Comparison of ENCODE assay signal across 21 mouse cellular contexts in the genomic region with DNA sequence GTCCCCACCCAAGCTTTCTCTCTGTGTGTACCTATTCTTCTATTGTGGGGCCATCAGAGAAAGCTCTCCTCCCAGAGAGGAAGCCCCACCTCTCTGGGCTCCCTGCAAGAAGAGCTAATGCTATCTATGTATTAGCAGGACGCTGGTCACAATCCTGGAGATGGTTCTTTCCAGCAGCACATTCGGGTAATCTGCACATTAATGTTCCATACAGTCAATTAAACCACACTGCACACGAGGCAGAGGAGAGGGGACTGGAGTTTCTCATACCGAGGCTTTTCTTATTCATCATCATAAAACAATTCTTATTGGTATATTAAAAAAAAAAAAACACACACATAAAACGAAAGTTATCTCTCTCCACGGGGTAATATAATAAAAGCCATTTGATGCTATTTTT.
A peak's percentile ranks its signal among the peaks of the same experiment; 100 is the strongest.
DNase-seq lines count a peak whose midpoint lies in the region; ATAC-seq and TF ChIP-seq lines count a peak whose summit lies in the region.
"Had no signal": no experiment of that assay in that cellular context is flagged by ENCODE, and none has a peak within 500 bp of the region (broad histone marks: within the 10 kb centered on the region; RNA-seq: fewer than 3 reads in every experiment).

No protein-coding gene starts in this region.

- no peak for DNase-seq in hindbrain, embryonic 10.5 days (ENCODE audit: low spot score)
- DNase-seq in neural tube, embryonic 10.5 days (ENCODE audit: extremely low spot score, low spot score): no peak
- no peak for DNase-seq in midbrain, postnatal 0 days (ENCODE audit: low spot score)
- no peak for DNase-seq in cerebellum, postnatal 36 days
- no peak for DNase-seq in T-cell, adult 2 months (ENCODE audit: low spot score)
- DNase-seq: adrenal gland, adult 8-10 months; adrenal gland, postnatal 36 days; B cell, adult 2 months; cerebellum, adult 2 months; cerebellum, postnatal 10 days; gastrocnemius, postnatal 10 days; heart, adult 18-20 months; heart, postnatal 14 days had no signal

- ATAC-seq in hindbrain, embryonic 12.5 days (ENCODE audit: low FRiP score): no peak
- ATAC-seq in neural tube, embryonic 12.5 days (ENCODE audit: low FRiP score, low read depth): no peak
- ATAC-seq in midbrain, postnatal 0 days (ENCODE audit: low FRiP score): no peak
- no peak for ATAC-seq in frontal cortex, adult (ENCODE audit: low TSS enrichment)
- ATAC-seq: CD4-positive, CD25-positive, alpha-beta regulatory T cell, adult 4 months; forebrain, embryonic 15.5 days had no signal

- peaks cover 25% of the 10 kb centered on the region for H3K4me1 ChIP-seq in hindbrain, embryonic 12.5 days
- peaks cover 35% of the 10 kb centered on the region for H3K4me1 ChIP-seq in hindbrain, embryonic 10.5 days (replicated peaks)
- H3K4me1 ChIP-seq in neural tube, embryonic 12.5 days: peaks cover 36% of the 10 kb centered on the region
- peaks cover 10% of the 10 kb centered on the region; the same call in 1 of the 2 replicates for H3K4me1 ChIP-seq in midbrain, postnatal 0 days (ENCODE audit: insufficient read depth, low read length)

- TF ChIP-seq CTCF in midbrain, postnatal 0 days (IDR thresholded peaks at IDR 0.05): no peak

- H3K9me3 ChIP-seq in hindbrain, embryonic 12.5 days (replicated peaks): no peaks in the 10 kb centered on the region
- no peaks in the 10 kb centered on the region for H3K9me3 ChIP-seq in hindbrain, embryonic 10.5 days
- H3K9me3 ChIP-seq in neural tube, embryonic 12.5 days: no peaks in the 10 kb centered on the region
- no peaks in the 10 kb centered on the region for H3K9me3 ChIP-seq in midbrain, postnatal 0 days (ENCODE audit: low read length)
- H3K9me3 ChIP-seq: embryonic facial prominence, embryonic 12.5 days; forebrain, embryonic 15.5 days; heart, embryonic 10.5 days had no signal

- 64% methylated on average over 6 of the region's 6 CpGs for WGBS in hindbrain, embryonic 12.5 days
- 80% methylated on average over 6 of the region's 6 CpGs for WGBS in hindbrain, embryonic 10.5 days
- WGBS in neural tube, embryonic 12.5 days: 58% methylated on average over 6 of the region's 6 CpGs
- 51% methylated on average over 6 of the region's 6 CpGs for WGBS in midbrain, postnatal 0 days

- no peak overlapping the region for H3K4me3 ChIP-seq in hindbrain, embryonic 12.5 days
- H3K4me3 ChIP-seq in hindbrain, embryonic 10.5 days: no peak overlapping the region
- no peak overlapping the region for H3K4me3 ChIP-seq in neural tube, embryonic 12.5 days
- no peak overlapping the region for H3K4me3 ChIP-seq in midbrain, postnatal 0 days (ENCODE audit: low read depth, low read length)
- H3K4me3 ChIP-seq: embryonic facial prominence, embryonic 12.5 days; forebrain, embryonic 15.5 days; heart, embryonic 10.5 days had no signal

- no peaks in the 10 kb centered on the region; the same call in 1 of the 2 replicates for H3K27me3 ChIP-seq in hindbrain, embryonic 12.5 days
- H3K27me3 ChIP-seq in hindbrain, embryonic 10.5 days (ENCODE audit: insufficient read depth, poor library complexity, severe bottlenecking): peaks cover 11% of the 10 kb centered on the region
- H3K27me3 ChIP-seq in neural tube, embryonic 12.5 days (replicated peaks): no peaks in the 10 kb centered on the region
- no peaks in the 10 kb centered on the region for H3K27me3 ChIP-seq in midbrain, postnatal 0 days (ENCODE audit: insufficient read depth, low read length)

- no peak overlapping the region for H3K9ac ChIP-seq in hindbrain, embryonic 12.5 days
- H3K9ac ChIP-seq in neural tube, embryonic 12.5 days: no peak overlapping the region
- no peak overlapping the region for H3K9ac ChIP-seq in midbrain, postnatal 0 days (replicated peaks; ENCODE audit: low read length, poor library complexity, severe bottlenecking)
- H3K9ac ChIP-seq: embryonic facial prominence, embryonic 12.5 days; forebrain, embryonic 15.5 days had no signal

- no peaks in the 10 kb centered on the region for H3K36me3 ChIP-seq in hindbrain, embryonic 12.5 days
- no peaks in the 10 kb centered on the region for H3K36me3 ChIP-seq in hindbrain, embryonic 10.5 days
- H3K36me3 ChIP-seq in neural tube, embryonic 12.5 days: no peaks in the 10 kb centered on the region
- H3K36me3 ChIP-seq in midbrain, postnatal 0 days (ENCODE audit: insufficient read depth, low read length): no peaks in the 10 kb centered on the region
- H3K36me3 ChIP-seq: embryonic facial prominence, embryonic 12.5 days; forebrain, embryonic 15.5 days; G1E; heart, embryonic 10.5 days had no signal

- no peak overlapping the region for H3K4me2 ChIP-seq in hindbrain, embryonic 12.5 days (replicated peaks)
- H3K4me2 ChIP-seq in neural tube, embryonic 12.5 days (replicated peaks): 0 out of 2 replicates have a peak overlapping the region, but pooled peaks have one; percentile 14
- H3K4me2 ChIP-seq in midbrain, postnatal 0 days (ENCODE audit: low read depth, low read length, poor library complexity, severe bottlenecking): no peak overlapping the region
- H3K4me2 ChIP-seq: embryonic facial prominence, embryonic 12.5 days; forebrain, embryonic 15.5 days had no signal

- H3K27ac ChIP-seq in hindbrain, embryonic 12.5 days: 0 out of 2 replicates have a peak overlapping the region, but pooled peaks have one; percentile 46
- no peak overlapping the region for H3K27ac ChIP-seq in hindbrain, embryonic 10.5 days
- peak overlapping the region; percentile 33; the same call in 1 of the 2 replicates for H3K27ac ChIP-seq in neural tube, embryonic 12.5 days
- H3K27ac ChIP-seq in midbrain, postnatal 0 days (ENCODE audit: low read depth, low read length): 0 out of 2 replicates have a peak overlapping the region, but pooled peaks have one; percentile 21
- H3K27ac ChIP-seq: embryonic facial prominence, embryonic 12.5 days; forebrain, embryonic 15.5 days; heart, embryonic 10.5 days had no signal
